Mouse (Mus musculus): ENCODE data around the gene Pitpna. TPM values are rescaled to one million over a fixed set of nuclear protein-coding genes. Genes with fewer than 3 reads are reported as not detected.
A peak's percentile ranks its signal among the peaks of the same experiment; 100 is the strongest.

The Pitpna gene
- polyA plus RNA-seq, 1 experiment, result 185 TPM

DNA sequence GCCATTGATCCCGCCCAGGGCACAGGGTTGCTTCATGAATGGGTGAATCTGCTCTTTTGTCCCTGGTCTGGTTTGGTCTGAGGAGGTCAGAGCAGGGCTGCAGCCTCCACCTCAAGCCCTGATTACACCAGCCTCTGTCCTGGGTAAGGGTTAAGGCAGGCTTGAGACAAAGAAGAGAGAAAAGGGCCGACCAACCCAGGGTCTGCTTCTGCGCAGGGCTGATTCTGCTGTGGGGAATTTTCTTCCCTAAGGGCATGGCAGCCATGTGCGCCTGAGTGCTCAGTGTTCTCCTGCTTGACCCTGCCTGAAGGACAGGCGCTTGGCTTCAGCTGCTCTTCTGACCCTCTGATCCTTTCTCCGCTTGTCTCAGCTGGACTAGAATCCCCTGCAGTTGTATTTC is 30.8 kb upstream of the Pitpna start:
- Histone ChIP-seq H3K4me1 (ENCODE audit: control insufficient read depth, insufficient read depth, insufficient read length, low read length) (peaks cover 23% of the 10 kb centered on the region), H3K4me3 (ENCODE audit: low read depth, low read length) (no peak overlapping the region), H3K27me3 (ENCODE audit: control insufficient read depth, insufficient read depth, low read length) (no peaks in the 10 kb centered on the region), H3K36me3 (ENCODE audit: control insufficient read depth, insufficient read depth, low read length) (peaks cover 42% of the 10 kb centered on the region), H3K27ac (ENCODE audit: insufficient read depth, low read depth, low read length) (no peak overlapping the region)
- 98% methylated on average over 6 of the region's 6 CpGs for WGBS
- no peak for TF ChIP-seq POLR2A (IDR thresholded peaks at IDR 0.05; ENCODE audit: low read depth, low read length)
- no peak for TF ChIP-seq CTCF (IDR thresholded peaks at IDR 0.05; ENCODE audit: extremely low read depth, insufficient read length, insufficient replicate concordance, low read depth, low read length)

DNA sequence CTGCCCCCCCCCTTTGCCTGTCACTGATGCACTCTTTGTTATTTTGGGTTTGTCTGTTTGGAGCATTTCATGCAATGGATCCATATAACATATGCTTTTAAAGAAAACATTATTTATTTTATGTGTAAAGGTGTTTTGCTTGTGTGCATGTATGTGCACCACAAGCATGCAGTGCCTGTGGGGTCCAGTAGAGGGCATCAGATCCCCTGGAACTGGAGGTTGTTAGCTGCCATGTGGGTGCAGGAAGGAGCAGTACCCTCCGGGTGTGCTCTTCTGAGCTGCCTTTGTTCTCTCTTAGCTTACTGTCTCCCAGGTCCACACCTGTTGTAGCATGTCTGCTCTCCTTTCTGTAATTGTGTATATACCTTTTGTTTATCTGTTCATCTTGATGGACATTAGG is 29.8 kb upstream of the Pitpna start:
- 94% methylated on average over 1 of the region's 1 CpGs for WGBS
- no peak overlapping the region for H3K4me3 ChIP-seq (ENCODE audit: low read depth, low read length)
- H3K27ac ChIP-seq (ENCODE audit: insufficient read depth, low read depth, low read length), result no peak overlapping the region
- TF ChIP-seq POLR2A (IDR thresholded peaks at IDR 0.05; ENCODE audit: low read depth, low read length) (no peak), CTCF (IDR thresholded peaks at IDR 0.05; ENCODE audit: extremely low read depth, insufficient read length, insufficient replicate concordance, low read depth, low read length) (peak; percentile 45; the same call in 1 of the 2 replicates)
- no peaks in the 10 kb centered on the region for H3K27me3 ChIP-seq (ENCODE audit: control insufficient read depth, insufficient read depth, low read length)
- H3K36me3 ChIP-seq (ENCODE audit: control insufficient read depth, insufficient read depth, low read length), result peaks cover 46% of the 10 kb centered on the region
- H3K4me1 ChIP-seq (ENCODE audit: control insufficient read depth, insufficient read depth, insufficient read length, low read length), result peaks cover 30% of the 10 kb centered on the region

DNA sequence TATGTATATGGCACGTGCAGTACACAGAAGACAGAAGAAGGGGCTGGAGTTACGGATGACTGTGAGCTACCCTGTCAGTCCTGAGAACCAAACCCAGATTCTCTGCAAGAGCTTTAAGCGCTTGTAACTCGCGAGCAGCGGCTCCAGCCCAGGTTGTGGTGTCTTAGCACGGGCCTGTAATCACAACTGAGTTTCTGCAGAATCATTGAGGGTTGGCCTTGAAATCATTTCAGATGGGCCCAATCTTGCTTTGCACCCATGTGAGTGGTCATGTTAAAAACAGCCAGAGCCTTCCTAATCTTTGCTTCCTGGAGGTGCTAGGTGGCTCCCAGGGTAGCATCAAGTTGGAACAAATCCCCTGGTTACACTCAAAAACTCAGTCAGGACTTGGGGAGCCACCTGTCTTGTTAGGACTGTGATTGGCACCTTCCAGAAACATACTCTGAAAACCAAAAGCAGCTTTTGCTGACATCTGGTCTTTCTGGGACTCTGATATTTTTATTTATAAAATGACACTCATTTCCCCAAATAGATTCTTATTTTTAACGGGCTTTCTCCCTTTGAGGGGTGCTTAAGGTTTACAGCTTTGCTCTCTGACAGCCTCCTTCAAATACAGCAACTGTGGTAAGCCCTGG is 27.9 kb upstream of the Pitpna start:
- H3K36me3 ChIP-seq (ENCODE audit: control insufficient read depth, insufficient read depth, low read length), result peaks cover 55% of the 10 kb centered on the region
- peak overlapping the region; percentile 96 for H3K27ac ChIP-seq (ENCODE audit: insufficient read depth, low read depth, low read length)
- 80% methylated on average over 8 of the region's 8 CpGs for WGBS
- no peak for TF ChIP-seq CTCF (IDR thresholded peaks at IDR 0.05; ENCODE audit: extremely low read depth, insufficient read length, insufficient replicate concordance, low read depth, low read length)
- no peak for TF ChIP-seq POLR2A (IDR thresholded peaks at IDR 0.05; ENCODE audit: low read depth, low read length)
- H3K27me3 ChIP-seq (ENCODE audit: control insufficient read depth, insufficient read depth, low read length), result no peaks in the 10 kb centered on the region
- H3K4me1 ChIP-seq (ENCODE audit: control insufficient read depth, insufficient read depth, insufficient read length, low read length), result peaks cover 40% of the 10 kb centered on the region
- no peak overlapping the region for H3K4me3 ChIP-seq (ENCODE audit: low read depth, low read length)

GRCm38 (mm10) chr11:75560530-75561409 is 27.1 kb upstream of the Pitpna start:
- H3K27ac ChIP-seq (ENCODE audit: insufficient read depth, low read depth, low read length), result peak overlapping the region; percentile 96

DNA sequence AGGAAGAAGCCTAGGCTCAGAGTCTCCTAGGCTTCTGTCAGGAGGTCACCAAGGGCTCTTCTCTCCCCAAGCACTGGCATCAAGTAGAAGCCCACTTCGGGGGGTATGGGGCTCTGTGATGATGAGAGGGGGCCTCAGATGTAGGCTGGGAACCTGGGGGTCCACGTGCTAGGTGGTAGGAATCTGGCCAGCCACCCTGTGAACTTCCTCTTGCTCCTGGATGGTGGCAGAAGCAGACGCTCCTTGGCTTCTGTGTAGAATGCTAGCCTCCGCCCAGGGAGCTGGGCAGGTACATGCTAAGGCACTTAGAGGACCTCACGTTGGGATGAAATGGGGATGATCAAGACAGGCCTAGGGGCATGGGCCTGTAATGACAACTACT is 26.5 kb upstream of the Pitpna start:
- H3K4me3 ChIP-seq (ENCODE audit: low read depth, low read length), result no peak overlapping the region
- no peaks in the 10 kb centered on the region for H3K27me3 ChIP-seq (ENCODE audit: control insufficient read depth, insufficient read depth, low read length)
- peak overlapping the region; percentile 96 for H3K27ac ChIP-seq (ENCODE audit: insufficient read depth, low read depth, low read length)
- peaks cover 51% of the 10 kb centered on the region for H3K4me1 ChIP-seq (ENCODE audit: control insufficient read depth, insufficient read depth, insufficient read length, low read length)
- peaks cover 61% of the 10 kb centered on the region for H3K36me3 ChIP-seq (ENCODE audit: control insufficient read depth, insufficient read depth, low read length)
- 45% methylated on average over 5 of the region's 5 CpGs for WGBS
- TF ChIP-seq POLR2A (IDR thresholded peaks at IDR 0.05; ENCODE audit: low read depth, low read length) (no peak), CTCF (IDR thresholded peaks at IDR 0.05; ENCODE audit: extremely low read depth, insufficient read length, insufficient replicate concordance, low read depth, low read length) (no peak)

More at GRCm38 (mm10) chr11:75560530-75561409, 27.1 kb upstream of the Pitpna start:
- WGBS, result 25% methylated on average over 14 of the region's 14 CpGs
- peaks cover 57% of the 10 kb centered on the region for H3K36me3 ChIP-seq (ENCODE audit: control insufficient read depth, insufficient read depth, low read length)
- TF ChIP-seq CTCF (IDR thresholded peaks at IDR 0.05; ENCODE audit: extremely low read depth, insufficient read length, insufficient replicate concordance, low read depth, low read length), result no peak
- peak; percentile 47 for TF ChIP-seq POLR2A (IDR thresholded peaks at IDR 0.05; ENCODE audit: low read depth, low read length)
- H3K4me3 ChIP-seq (ENCODE audit: low read depth, low read length), result no peak overlapping the region
- peaks cover 45% of the 10 kb centered on the region for H3K4me1 ChIP-seq (ENCODE audit: control insufficient read depth, insufficient read depth, insufficient read length, low read length)
- H3K27me3 ChIP-seq (ENCODE audit: control insufficient read depth, insufficient read depth, low read length), result no peaks in the 10 kb centered on the region

- Histone ChIP-seq H3K4me3 (ENCODE audit: low read depth, low read length) (no peak overlapping the region), H3K4me1 (ENCODE audit: control insufficient read depth, insufficient read depth, insufficient read length, low read length) (peaks cover 59% of the 10 kb centered on the region), H3K27me3 (ENCODE audit: control insufficient read depth, insufficient read depth, low read length) (no peaks in the 10 kb centered on the region), H3K27ac (ENCODE audit: insufficient read depth, low read depth, low read length) (peak overlapping the region; percentile 96; the same call in 1 of the 2 replicates), H3K36me3 (ENCODE audit: control insufficient read depth, insufficient read depth, low read length) (peaks cover 60% of the 10 kb centered on the region)
- no peak for TF ChIP-seq CTCF (IDR thresholded peaks at IDR 0.05; ENCODE audit: extremely low read depth, insufficient read length, insufficient replicate concordance, low read depth, low read length)
- WGBS, result 95% methylated on average over 8 of the region's 8 CpGs
Measured at GRCm38 (mm10) chr11:75562840-75563239, 25.1 kb upstream of the Pitpna start.

Measured in small intestine, adult 2 months (tissue).